Mouse (Mus musculus) embryonic fibroblast, embryonic 13.5 days (primary cell): ENCODE measurements around the gene Pid1.

Source experiments
- CTCF ChIP-seq: IDR thresholded peaks from 2 replicates; pipeline ENCODE4 v1.5.1; 2011; ENCODE audit warnings: mild to moderate bottlenecking, control low read depth, low read length, moderate library complexity, borderline replicate concordance; ENCODE audit not compliant: insufficient read depth
- POLR2A ChIP-seq: IDR thresholded peaks from 2 replicates; pipeline ENCODE4 v1.6.1; 2011; ENCODE audit warnings: low read depth, mild to moderate bottlenecking, control low read depth, low read length, moderate library complexity

DNA sequence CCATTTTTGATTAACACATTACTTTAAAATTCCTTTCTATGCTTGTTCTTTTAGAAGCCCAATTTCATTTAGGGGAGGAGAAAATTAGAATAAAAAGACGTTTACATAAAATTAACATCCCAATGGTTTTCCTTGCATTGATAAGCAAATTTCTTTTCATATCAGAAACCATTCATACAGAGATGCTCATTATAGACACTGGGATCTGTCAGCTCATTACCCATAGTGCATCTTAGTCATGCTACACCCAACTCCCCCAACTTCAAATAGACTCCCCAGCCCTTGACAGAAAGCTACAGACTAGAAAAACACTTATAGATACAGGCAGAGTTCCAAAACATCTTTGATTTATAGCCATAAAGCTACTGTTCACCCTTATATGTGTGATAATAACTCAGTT is 277.5 kb downstream of the Pid1 start:
- TF ChIP-seq POLR2A (no peak), CTCF (no peak)
